Mouse (Mus musculus) midbrain, embryonic 12.5 days (tissue): ENCODE data around the gene Gclc. TPM values are rescaled to one million over a fixed set of nuclear protein-coding genes. Genes with fewer than 3 reads are reported as not detected.

ENCODE experiments used
- ATAC-seq: fragments of 200-750 bp; cut with Nextera tagmentation; 2 replicates; pipeline ENCODE4 v1.8.0; 2017; ENCODE audit warnings: low read depth, moderate TSS enrichment, moderate library complexity; ENCODE audit not compliant: low FRiP score
- H3K27ac ChIP-seq: fragments of 300-500 bp; sonication (generic); replicated peaks from 2 replicates; pipeline ENCODE4 v1.5.1; 2016; ENCODE audit warnings: mild to moderate bottlenecking
- H3K27me3 ChIP-seq: fragments of 300-500 bp; sonication (generic); 2 replicates; pipeline ENCODE4 v1.6.1; 2016; ENCODE audit warnings: mild to moderate bottlenecking
- H3K36me3 ChIP-seq: fragments of 300-500 bp; sonication (generic); 2 replicates; pipeline ENCODE4 v1.6.1; 2016
- H3K4me1 ChIP-seq: fragments of 300-500 bp; sonication (generic); 2 replicates; pipeline ENCODE4 v1.6.1; 2016
- H3K4me2 ChIP-seq: fragments of 300-500 bp; sonication (generic); replicated peaks from 2 replicates; pipeline ENCODE4 v1.6.1; 2016; ENCODE audit warnings: mild to moderate bottlenecking, moderate library complexity
- H3K4me3 ChIP-seq: fragments of 300-500 bp; sonication (generic); 2 replicates; pipeline ENCODE4 v1.5.1; 2016; ENCODE audit warnings: mild to moderate bottlenecking
- H3K9ac ChIP-seq: fragments of 300-500 bp; sonication (generic); replicated peaks from 2 replicates; pipeline ENCODE4 v1.6.1; 2016; ENCODE audit warnings: mild to moderate bottlenecking, moderate library complexity
- H3K9me3 ChIP-seq: fragments of 300-500 bp; sonication (generic); 2 replicates; pipeline ENCODE4 v1.6.1; 2016; ENCODE audit warnings: mild to moderate bottlenecking
- WGBS: fragments of 180-500 bp; shearing (Covaris S2); methylation state at CpG from one replicate; pipeline ENCODE4 v1.1.7; 2016; 5-methylcytosine and 5-hydroxymethylcytosine counted together
- polyA plus RNA-seq: library from polyadenylated mRNA; unstranded; fragments of >200 nt; fragmentation: Nextera tagmentation; extraction: Ambion mirVana; gene quantifications from 2 replicates; pipeline ENCODE4 v1.2.1, GENCODE M21; 2016

Gene Gclc
- polyA plus RNA-seq: 19.3 and 23.0 TPM in 2 replicates

DNA sequence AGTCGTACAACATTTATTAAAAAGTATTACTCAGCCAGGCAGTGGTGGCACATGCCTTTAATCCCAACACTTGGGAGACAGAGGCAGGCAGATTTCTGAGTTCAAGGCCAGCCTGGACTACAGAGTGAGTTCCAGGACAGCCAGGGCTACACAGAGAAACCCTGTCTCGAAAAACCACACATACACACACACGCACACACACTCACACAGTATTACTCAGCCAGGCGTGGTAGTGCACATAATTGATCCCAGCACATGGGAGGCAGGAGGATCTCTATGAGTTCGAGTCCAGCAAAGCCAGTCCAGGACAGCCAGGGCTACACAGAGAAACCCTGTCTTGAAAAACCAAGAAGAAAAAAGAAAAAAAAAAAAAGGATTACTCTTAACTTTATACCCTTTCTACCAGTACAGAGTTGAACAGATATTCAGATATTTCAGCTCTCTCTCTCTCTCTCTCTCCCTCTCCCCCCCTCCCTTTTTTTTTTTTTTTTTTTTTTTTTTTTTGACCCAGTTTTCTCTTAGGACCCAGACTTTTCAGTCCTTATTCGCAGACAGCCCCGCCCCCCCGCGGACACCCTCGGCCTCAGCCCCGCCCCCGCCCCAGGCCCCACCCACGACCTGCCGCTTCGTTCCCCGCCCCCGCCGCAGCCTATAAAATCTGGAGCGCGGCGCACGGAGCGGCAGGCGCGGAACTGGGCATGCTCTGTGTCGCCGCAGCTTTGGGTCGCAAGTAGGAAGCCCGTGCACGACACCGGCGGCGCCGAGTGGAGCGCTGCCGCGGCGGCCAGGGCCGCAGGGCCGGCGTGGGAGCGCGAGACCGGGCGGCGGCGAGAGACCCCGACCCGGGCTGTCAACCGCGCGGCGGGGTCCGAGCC lies at the start of gene Gclc:
Gene Gclc, plus strand, starts transcription at position 683 of the 875 bp plus-strand sequence.
- Histone ChIP-seq H3K4me3 (peak within 1 kb of the TSS; percentile 81), H3K4me2 (peak within 1 kb of the TSS; percentile 75), H3K9ac (peak within 1 kb of the TSS; percentile 83), H3K4me1 (peaks cover 22% of the 10 kb centered on the region), H3K27me3 (peaks cover 9% of the 10 kb centered on the region), H3K9me3 (no peaks in the 10 kb centered on the region), H3K27ac (peak within 1 kb of the TSS; percentile 87), H3K36me3 (no peaks in the 10 kb centered on the region)
- ATAC-seq: peak; percentile 81
- 7% methylated on average over 52 of the region's 54 CpGs for WGBS

DNA sequence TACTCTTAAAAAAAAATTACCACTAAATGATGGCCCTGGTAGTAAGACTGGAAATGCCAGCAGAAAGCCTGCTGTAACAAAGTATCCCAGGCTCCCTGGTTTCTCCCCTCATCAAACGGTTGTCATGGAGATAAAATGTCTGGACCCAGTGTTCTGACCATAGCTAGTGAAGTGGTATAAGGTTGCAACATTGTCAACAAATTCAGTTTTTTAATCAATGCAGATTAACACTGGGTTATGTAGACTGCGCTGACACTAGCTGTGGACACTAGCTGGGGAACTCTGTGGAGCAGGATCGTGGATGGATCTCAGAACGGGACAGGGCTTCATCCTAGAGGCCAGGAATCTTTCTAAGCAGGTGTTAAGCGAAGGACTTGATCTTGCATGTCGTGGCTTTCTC lies 47.8 kb upstream of the Gclc start:
- no peak overlapping the region for H3K27ac ChIP-seq
- H3K27me3 ChIP-seq: no peaks in the 10 kb centered on the region
- no peak overlapping the region for H3K4me3 ChIP-seq
- no peak overlapping the region for H3K4me2 ChIP-seq
- no peak overlapping the region for H3K9ac ChIP-seq
- ATAC-seq: no peak
- H3K9me3 ChIP-seq: no peaks in the 10 kb centered on the region
- H3K4me1 ChIP-seq: no peaks in the 10 kb centered on the region
- no peaks in the 10 kb centered on the region for H3K36me3 ChIP-seq
- WGBS: 88% methylated on average over 6 of the region's 6 CpGs

DNA sequence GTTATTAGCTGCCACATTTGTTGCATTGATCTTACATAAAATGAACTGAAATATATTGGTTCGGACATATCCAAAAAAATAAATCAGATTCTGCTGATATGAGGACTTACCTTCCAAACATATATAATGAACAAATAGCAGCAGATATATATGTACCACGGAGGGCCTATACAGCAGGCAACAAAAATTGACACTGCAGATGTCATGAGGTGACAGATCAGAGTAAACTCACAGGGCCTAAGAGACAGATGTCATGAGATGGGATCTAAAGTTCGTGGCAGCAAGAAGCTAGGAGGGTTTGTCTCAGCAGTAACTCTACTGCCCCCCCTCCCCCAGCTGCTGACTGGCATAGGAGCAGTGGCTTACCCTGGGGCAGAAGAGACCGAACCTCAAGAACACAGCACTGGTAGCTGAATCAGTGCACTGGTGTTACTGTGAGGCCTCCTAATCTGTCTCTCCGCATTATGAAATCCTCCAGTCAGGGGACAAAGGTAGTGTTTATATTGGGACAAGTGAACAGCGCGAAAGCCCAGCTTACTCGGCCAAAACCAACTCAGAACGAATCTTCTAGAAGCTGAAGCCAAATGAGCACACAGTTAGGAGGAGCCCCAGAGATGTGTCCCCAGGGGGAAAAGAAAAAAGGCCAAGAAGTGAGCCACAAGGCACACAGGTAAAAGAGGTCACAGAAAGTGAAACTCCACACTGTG lies 46.7 kb upstream of the Gclc start:
- no peaks in the 10 kb centered on the region for H3K9me3 ChIP-seq
- no peaks in the 10 kb centered on the region for H3K36me3 ChIP-seq
- H3K27me3 ChIP-seq: no peaks in the 10 kb centered on the region
- H3K4me1 ChIP-seq: no peaks in the 10 kb centered on the region
- no peak overlapping the region for H3K4me2 ChIP-seq
- H3K9ac ChIP-seq: no peak overlapping the region
- no peak overlapping the region for H3K4me3 ChIP-seq
- no peak for ATAC-seq
- no peak overlapping the region for H3K27ac ChIP-seq
- WGBS: 76% methylated on average over 9 of the region's 9 CpGs

GRCm38 (mm10) chr9:77708950-77709349 lies 45.4 kb upstream of the Gclc start:
- no peak for ATAC-seq
- H3K36me3 ChIP-seq: no peaks in the 10 kb centered on the region
- no peak overlapping the region for H3K4me2 ChIP-seq
- no peaks in the 10 kb centered on the region for H3K4me1 ChIP-seq
- no peaks in the 10 kb centered on the region for H3K9me3 ChIP-seq
- H3K4me3 ChIP-seq: no peak overlapping the region
- no peaks in the 10 kb centered on the region for H3K27me3 ChIP-seq
- no peak overlapping the region for H3K27ac ChIP-seq
- 79% methylated on average over 5 of the region's 5 CpGs for WGBS
- H3K9ac ChIP-seq: no peak overlapping the region

DNA sequence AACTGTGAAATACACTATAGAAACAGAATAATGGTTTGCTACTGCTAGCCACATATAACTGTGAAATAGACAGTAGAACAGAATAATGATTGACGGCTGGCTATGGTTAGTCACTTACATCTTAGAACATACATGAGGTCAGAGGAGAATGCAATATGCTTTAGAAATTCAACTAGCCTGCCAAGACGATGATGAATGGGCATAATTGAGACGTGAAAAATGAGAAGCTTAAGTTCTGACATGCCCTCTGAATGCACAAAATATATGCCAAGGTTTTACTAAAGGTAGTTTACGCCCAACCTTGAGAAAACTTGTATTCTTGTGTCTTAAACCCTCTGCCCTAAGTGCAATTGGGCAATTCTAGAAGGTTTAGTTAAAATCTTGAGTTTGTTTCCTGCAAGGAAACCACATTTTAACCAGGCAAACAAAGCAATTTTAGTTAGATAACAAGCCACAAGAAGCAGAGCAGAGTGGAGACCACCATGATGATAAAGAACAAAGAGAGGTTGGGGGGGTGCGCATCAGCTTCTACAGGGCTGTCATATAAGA lies 43.2 kb upstream of the Gclc start:
- H3K9ac ChIP-seq: no peak overlapping the region
- no peak overlapping the region for H3K4me2 ChIP-seq
- H3K9me3 ChIP-seq: no peaks in the 10 kb centered on the region
- no peak overlapping the region for H3K27ac ChIP-seq
- H3K4me1 ChIP-seq: no peaks in the 10 kb centered on the region
- H3K27me3 ChIP-seq: no peaks in the 10 kb centered on the region
- ATAC-seq: no peak
- WGBS: 87% methylated on average over 5 of the region's 5 CpGs
- H3K4me3 ChIP-seq: no peak overlapping the region
- H3K36me3 ChIP-seq: no peaks in the 10 kb centered on the region

GRCm38 (mm10) chr9:77712816-77713215 lies 41.5 kb upstream of the Gclc start:
- 82% methylated on average over 3 of the region's 3 CpGs for WGBS
- ATAC-seq: no peak
- H3K27me3 ChIP-seq: no peaks in the 10 kb centered on the region
- H3K9me3 ChIP-seq: no peaks in the 10 kb centered on the region
- H3K4me3 ChIP-seq: no peak overlapping the region
- no peaks in the 10 kb centered on the region for H3K4me1 ChIP-seq
- no peaks in the 10 kb centered on the region for H3K36me3 ChIP-seq
- H3K27ac ChIP-seq: no peak overlapping the region
- no peak overlapping the region for H3K4me2 ChIP-seq
- no peak overlapping the region for H3K9ac ChIP-seq

- no peaks in the 10 kb centered on the region for H3K9me3 ChIP-seq
- no peak for ATAC-seq
These were observed 41.0 kb upstream of the Gclc start for GRCm38 (mm10) chr9:77713301-77713700.

GRCm38 (mm10) chr9:77715262-77715661 lies 39.1 kb upstream of the Gclc start:
- no peak overlapping the region for H3K27ac ChIP-seq
- H3K9me3 ChIP-seq: no peaks in the 10 kb centered on the region
- no peak overlapping the region for H3K4me3 ChIP-seq
- no peaks in the 10 kb centered on the region for H3K36me3 ChIP-seq
- 95% methylated on average over 2 of the region's 2 CpGs for WGBS
- no peak for ATAC-seq
- H3K27me3 ChIP-seq: no peaks in the 10 kb centered on the region
- no peak overlapping the region for H3K9ac ChIP-seq
- no peak overlapping the region for H3K4me2 ChIP-seq
- no peaks in the 10 kb centered on the region for H3K4me1 ChIP-seq

More at GRCm38 (mm10) chr9:77713301-77713700, 41.0 kb upstream of the Gclc start:
- WGBS: 91% methylated on average over 5 of the region's 5 CpGs
- Histone ChIP-seq H3K36me3 (no peaks in the 10 kb centered on the region), H3K9ac (no peak overlapping the region), H3K4me1 (no peaks in the 10 kb centered on the region), H3K27me3 (no peaks in the 10 kb centered on the region), H3K4me2 (no peak overlapping the region), H3K4me3 (no peak overlapping the region), H3K27ac (no peak overlapping the region)

DNA sequence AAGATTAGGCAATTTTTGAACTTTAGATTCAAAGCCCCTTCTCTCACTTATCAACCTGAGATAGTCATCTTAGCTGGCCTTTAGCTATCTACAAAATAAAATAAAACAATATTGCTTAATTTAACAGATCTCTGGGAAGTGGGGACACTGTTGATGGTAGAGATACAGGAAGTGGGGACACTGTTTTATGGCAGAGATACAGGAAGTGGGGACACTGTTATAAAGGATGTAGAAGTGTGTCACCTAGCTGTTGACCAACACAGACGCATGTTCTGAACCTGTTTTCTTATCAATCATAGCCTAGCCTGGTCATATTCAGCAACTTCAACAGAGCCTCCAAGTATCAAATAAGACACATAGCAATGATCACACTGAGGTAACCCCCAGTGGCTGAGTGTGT lies 38.3 kb upstream of the Gclc start:
- ATAC-seq: no peak
- no peak overlapping the region for H3K9ac ChIP-seq

DNA sequence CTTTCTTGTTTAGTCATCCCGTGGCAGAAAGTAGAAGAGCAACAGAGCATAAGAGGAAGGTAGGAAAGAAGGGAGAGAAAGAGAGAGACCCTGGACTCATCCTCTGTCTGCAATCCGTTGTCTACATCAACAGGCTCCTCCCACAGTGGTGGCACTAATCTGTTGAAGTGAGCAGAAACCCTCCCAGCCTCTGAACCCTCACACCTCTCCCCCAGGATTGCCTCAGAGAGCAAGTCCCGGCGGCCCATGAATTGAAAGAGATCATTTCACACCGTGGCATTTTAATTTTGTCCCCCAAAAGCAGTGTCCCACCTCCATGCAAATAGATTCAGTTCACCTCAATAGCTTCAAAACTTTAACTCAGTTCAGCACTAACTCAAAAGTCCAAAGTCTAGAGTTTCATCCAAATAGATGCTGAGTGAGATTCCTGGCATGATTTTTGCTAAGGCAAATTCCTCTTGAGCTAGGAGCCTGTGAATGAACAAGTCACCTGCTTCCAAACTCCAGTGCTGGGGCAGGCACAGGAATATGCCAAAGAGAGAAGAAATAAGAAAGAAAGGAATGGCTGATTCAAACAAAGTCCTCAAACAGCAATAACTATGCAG lies 36.4 kb upstream of the Gclc start:
- Histone ChIP-seq H3K27ac (no peak overlapping the region), H3K4me3 (no peak overlapping the region), H3K36me3 (no peaks in the 10 kb centered on the region), H3K4me1 (no peaks in the 10 kb centered on the region), H3K9me3 (no peaks in the 10 kb centered on the region), H3K9ac (no peak overlapping the region), H3K4me2 (no peak overlapping the region), H3K27me3 (no peaks in the 10 kb centered on the region)
- 62% methylated on average over 5 of the region's 5 CpGs for WGBS
- no peak for ATAC-seq

More for the DNA sequence above, 38.3 kb upstream of the Gclc start:
- H3K4me2 ChIP-seq: no peak overlapping the region
- H3K36me3 ChIP-seq: no peaks in the 10 kb centered on the region
- no peaks in the 10 kb centered on the region for H3K4me1 ChIP-seq
- H3K9me3 ChIP-seq: no peaks in the 10 kb centered on the region
- H3K27me3 ChIP-seq: no peaks in the 10 kb centered on the region
- no peak overlapping the region for H3K4me3 ChIP-seq
- 93% methylated on average over 1 of the region's 1 CpGs for WGBS
- no peak overlapping the region for H3K27ac ChIP-seq

- no peak for ATAC-seq
- Histone ChIP-seq H3K4me2 (no peak overlapping the region), H3K27me3 (no peaks in the 10 kb centered on the region), H3K4me1 (no peaks in the 10 kb centered on the region), H3K4me3 (no peak overlapping the region), H3K27ac (no peak overlapping the region), H3K36me3 (no peaks in the 10 kb centered on the region), H3K9ac (no peak overlapping the region), H3K9me3 (no peaks in the 10 kb centered on the region)
- 79% methylated on average over 8 of the region's 8 CpGs for WGBS
These were observed 35.4 kb upstream of the Gclc start for GRCm38 (mm10) chr9:77718816-77719411.
